Mouse (Mus musculus): ENCODE measurements around the gene Lrrk1. TPM values are rescaled to one million over a fixed set of nuclear protein-coding genes. Genes with fewer than 3 reads are reported as not detected.

Lrrk1 gene
- polyA plus RNA-seq, 1 experiment from 2014 or later: 6.4 TPM

- WGBS: 58% methylated on average over 11 of the region's 11 CpGs
- Histone ChIP-seq H3K27ac (replicated peaks in 1 of 2; ENCODE audit: control insufficient read depth in 1 of 2, insufficient read depth in 1 of 2, low read depth in 2 of 2, low read length in 2 of 2) (no peak overlapping the region), H3K36me3 (ENCODE audit: control insufficient read depth, insufficient read depth, low read length) (no peaks in the 10 kb centered on the region), H3K4me1 (ENCODE audit: control insufficient read depth in 2 of 2, insufficient read depth in 2 of 2, low read length in 2 of 2) (no peaks in the 10 kb centered on the region), H3K9ac (ENCODE audit: low read length) (no peak overlapping the region), H3K4me2 (ENCODE audit: low read length) (no peak overlapping the region), H3K27me3 (ENCODE audit: control insufficient read depth, insufficient read depth, low read length) (no peaks in the 10 kb centered on the region), H3K4me3 (ENCODE audit: control insufficient read depth in 1 of 2, insufficient read depth in 1 of 2, low read depth in 1 of 2, low read length in 2 of 2) (no peak overlapping the region), H3K9me3 (ENCODE audit: control insufficient read depth, low read length) (no peaks in the 10 kb centered on the region)
- no peak for ATAC-seq (ENCODE audit: insufficient number of reproducible peaks, insufficient read depth, low FRiP score, low read depth)
Observed at GRCm38 (mm10) chr7:66349670-66350069, 38.5 kb downstream of the Lrrk1 start.

DNA sequence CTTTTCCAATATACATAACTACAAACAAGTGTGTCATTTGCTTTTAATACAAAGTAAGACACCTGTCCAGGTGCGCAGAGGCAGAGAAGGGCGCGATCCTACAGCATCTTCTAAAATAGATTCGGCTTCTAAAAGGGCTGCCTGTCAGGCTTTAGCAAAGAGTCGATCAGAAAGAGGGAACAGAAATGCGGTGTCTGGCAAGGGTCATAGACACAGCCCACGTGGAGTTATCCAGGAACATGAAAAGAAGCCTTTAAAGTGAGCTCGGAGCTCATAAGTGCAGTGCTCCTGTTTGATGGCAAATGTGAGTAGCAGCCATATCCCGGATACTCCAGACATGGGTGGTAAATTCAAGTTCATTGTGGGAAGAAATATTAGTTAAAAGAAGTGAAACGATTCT lies 39.6 kb downstream of the Lrrk1 start:
- no peak for ATAC-seq (ENCODE audit: insufficient number of reproducible peaks, insufficient read depth, low FRiP score, low read depth)
- Histone ChIP-seq H3K27me3 (ENCODE audit: control insufficient read depth, insufficient read depth, low read length) (no peaks in the 10 kb centered on the region), H3K4me1 (ENCODE audit: control insufficient read depth in 2 of 2, insufficient read depth in 2 of 2, low read length in 2 of 2) (no peaks in the 10 kb centered on the region), H3K9me3 (ENCODE audit: control insufficient read depth, low read length) (no peaks in the 10 kb centered on the region), H3K36me3 (ENCODE audit: control insufficient read depth, insufficient read depth, low read length) (no peaks in the 10 kb centered on the region), H3K9ac (ENCODE audit: low read length) (no peak overlapping the region), H3K4me3 (ENCODE audit: control insufficient read depth in 1 of 2, insufficient read depth in 1 of 2, low read depth in 1 of 2, low read length in 2 of 2) (no peak overlapping the region), H3K4me2 (ENCODE audit: low read length) (no peak overlapping the region), H3K27ac (replicated peaks in 1 of 2; ENCODE audit: control insufficient read depth in 1 of 2, insufficient read depth in 1 of 2, low read depth in 2 of 2, low read length in 2 of 2) (no peak overlapping the region)
- WGBS: 82% methylated on average over 10 of the region's 10 CpGs

- Histone ChIP-seq H3K9ac (ENCODE audit: low read length) (no peak overlapping the region), H3K4me2 (ENCODE audit: low read length) (no peak overlapping the region), H3K4me3 (ENCODE audit: control insufficient read depth in 1 of 2, insufficient read depth in 1 of 2, low read depth in 1 of 2, low read length in 2 of 2) (no peak overlapping the region), H3K4me1 (ENCODE audit: control insufficient read depth in 2 of 2, insufficient read depth in 2 of 2, low read length in 2 of 2) (no peaks in the 10 kb centered on the region), H3K9me3 (ENCODE audit: control insufficient read depth, low read length) (no peaks in the 10 kb centered on the region), H3K27me3 (ENCODE audit: control insufficient read depth, insufficient read depth, low read length) (no peaks in the 10 kb centered on the region), H3K36me3 (ENCODE audit: control insufficient read depth, insufficient read depth, low read length) (no peaks in the 10 kb centered on the region), H3K27ac (replicated peaks in 1 of 2; ENCODE audit: control insufficient read depth in 1 of 2, insufficient read depth in 1 of 2, low read depth in 2 of 2, low read length in 2 of 2) (no peak overlapping the region)
- ATAC-seq (ENCODE audit: insufficient number of reproducible peaks, insufficient read depth, low FRiP score, low read depth): no peak
- WGBS: 64% methylated on average over 9 of the region's 9 CpGs
Observed at GRCm38 (mm10) chr7:66346959-66347663, 41.0 kb downstream of the Lrrk1 start.

GRCm38 (mm10) chr7:66343307-66343706 lies 44.8 kb downstream of the Lrrk1 start:
- 71% methylated on average over 5 of the region's 5 CpGs for WGBS
- Histone ChIP-seq H3K9me3 (ENCODE audit: control insufficient read depth, low read length) (no peaks in the 10 kb centered on the region), H3K9ac (ENCODE audit: low read length) (no peak overlapping the region), H3K4me3 (ENCODE audit: control insufficient read depth in 1 of 2, insufficient read depth in 1 of 2, low read depth in 1 of 2, low read length in 2 of 2) (no peak overlapping the region), H3K27me3 (ENCODE audit: control insufficient read depth, insufficient read depth, low read length) (no peaks in the 10 kb centered on the region), H3K36me3 (ENCODE audit: control insufficient read depth, insufficient read depth, low read length) (no peaks in the 10 kb centered on the region), H3K4me1 (ENCODE audit: control insufficient read depth in 2 of 2, insufficient read depth in 2 of 2, low read length in 2 of 2) (peaks cover 7 to 12% of the 10 kb centered on the region in 2 experiments; a peak in 3 of 4 replicates), H3K4me2 (ENCODE audit: low read length) (no peak overlapping the region), H3K27ac (replicated peaks in 1 of 2; ENCODE audit: control insufficient read depth in 1 of 2, insufficient read depth in 1 of 2, low read depth in 2 of 2, low read length in 2 of 2) (no peak overlapping the region)
- no peak for ATAC-seq (ENCODE audit: insufficient number of reproducible peaks, insufficient read depth, low FRiP score, low read depth)

DNA sequence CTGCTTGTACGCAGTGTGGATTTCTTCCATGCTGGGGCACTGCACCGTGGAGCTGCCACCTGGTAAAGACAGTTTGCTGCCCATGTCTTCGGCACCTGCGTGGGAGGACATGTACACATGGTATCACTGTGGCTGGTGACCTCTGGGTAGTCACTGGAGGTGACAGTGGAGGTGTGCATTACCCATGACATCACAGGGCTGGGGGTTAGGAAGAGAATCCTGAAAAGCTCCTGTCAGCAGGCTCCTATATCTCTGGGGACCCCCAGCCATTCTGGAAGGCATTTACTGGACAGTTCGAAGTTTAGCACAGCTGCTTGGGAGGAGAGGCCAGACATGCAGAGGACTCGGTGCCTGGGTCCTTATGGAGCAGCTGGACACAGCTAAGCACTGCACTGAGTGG lies 45.3 kb downstream of the Lrrk1 start:
- no peaks in the 10 kb centered on the region for H3K27me3 ChIP-seq (ENCODE audit: control insufficient read depth, insufficient read depth, low read length)
- H3K9me3 ChIP-seq (ENCODE audit: control insufficient read depth, low read length): no peaks in the 10 kb centered on the region
- peaks cover 7 to 12% of the 10 kb centered on the region in 2 experiments; a peak in 3 of 4 replicates for H3K4me1 ChIP-seq (ENCODE audit: control insufficient read depth in 2 of 2, insufficient read depth in 2 of 2, low read length in 2 of 2)
- no peak for ATAC-seq (ENCODE audit: insufficient number of reproducible peaks, insufficient read depth, low FRiP score, low read depth)
- H3K9ac ChIP-seq (ENCODE audit: low read length): no peak overlapping the region
- no peak overlapping the region for H3K4me3 ChIP-seq (ENCODE audit: control insufficient read depth in 1 of 2, insufficient read depth in 1 of 2, low read depth in 1 of 2, low read length in 2 of 2)
- 73% methylated on average over 6 of the region's 6 CpGs for WGBS
- H3K27ac ChIP-seq (replicated peaks in 1 of 2; ENCODE audit: control insufficient read depth in 1 of 2, insufficient read depth in 1 of 2, low read depth in 2 of 2, low read length in 2 of 2): no peak overlapping the region
- no peaks in the 10 kb centered on the region for H3K36me3 ChIP-seq (ENCODE audit: control insufficient read depth, insufficient read depth, low read length)
- no peak overlapping the region for H3K4me2 ChIP-seq (ENCODE audit: low read length)

DNA sequence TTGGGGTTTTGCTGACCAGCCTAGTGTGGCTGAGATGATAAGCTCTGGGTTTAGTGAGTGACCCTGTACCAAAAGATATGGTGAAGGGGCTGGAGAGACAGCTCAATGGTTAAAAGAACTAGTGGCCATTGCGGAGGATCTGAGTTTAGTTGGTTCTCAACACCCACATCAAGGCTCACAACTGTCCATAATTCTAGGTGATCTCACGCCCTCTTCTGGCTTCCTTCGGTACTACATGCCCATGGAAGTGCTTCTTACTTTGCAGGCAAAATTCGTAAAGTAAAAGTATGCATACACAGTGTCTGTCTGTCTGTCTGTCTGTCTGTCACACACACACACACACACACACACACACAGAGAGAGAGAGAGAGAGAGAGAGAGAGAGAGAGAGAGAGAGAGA lies 45.8 kb downstream of the Lrrk1 start:
- Histone ChIP-seq H3K27ac (replicated peaks in 1 of 2; ENCODE audit: control insufficient read depth in 1 of 2, insufficient read depth in 1 of 2, low read depth in 2 of 2, low read length in 2 of 2) (no peak overlapping the region), H3K4me3 (ENCODE audit: control insufficient read depth in 1 of 2, insufficient read depth in 1 of 2, low read depth in 1 of 2, low read length in 2 of 2) (no peak overlapping the region), H3K4me2 (ENCODE audit: low read length) (no peak overlapping the region), H3K36me3 (ENCODE audit: control insufficient read depth, insufficient read depth, low read length) (no peaks in the 10 kb centered on the region), H3K9ac (ENCODE audit: low read length) (no peak overlapping the region), H3K4me1 (ENCODE audit: control insufficient read depth in 2 of 2, insufficient read depth in 2 of 2, low read length in 2 of 2) (peaks cover 7 to 12% of the 10 kb centered on the region in 2 experiments; a peak in 3 of 4 replicates), H3K27me3 (ENCODE audit: control insufficient read depth, insufficient read depth, low read length) (no peaks in the 10 kb centered on the region), H3K9me3 (ENCODE audit: control insufficient read depth, low read length) (no peaks in the 10 kb centered on the region)
- 41% methylated on average over 4 of the region's 4 CpGs for WGBS
- no peak for ATAC-seq (ENCODE audit: insufficient number of reproducible peaks, insufficient read depth, low FRiP score, low read depth)

- Histone ChIP-seq H3K4me2 (ENCODE audit: low read length) (peak overlapping the region; percentile 30), H3K4me3 (ENCODE audit: control insufficient read depth in 1 of 2, insufficient read depth in 1 of 2, low read depth in 1 of 2, low read length in 2 of 2) (no peak overlapping the region), H3K9ac (ENCODE audit: low read length) (no peak overlapping the region; the same call in 1 of the 2 replicates), H3K27ac (replicated peaks in 1 of 2; ENCODE audit: control insufficient read depth in 1 of 2, insufficient read depth in 1 of 2, low read depth in 2 of 2, low read length in 2 of 2) (peak overlapping the region; percentile 15 to 49; a peak in 3 of 4 replicates), H3K9me3 (ENCODE audit: control insufficient read depth, low read length) (no peaks in the 10 kb centered on the region), H3K4me1 (ENCODE audit: control insufficient read depth in 2 of 2, insufficient read depth in 2 of 2, low read length in 2 of 2) (peaks cover 7 to 12% of the 10 kb centered on the region in 2 experiments; a peak in 3 of 4 replicates), H3K27me3 (ENCODE audit: control insufficient read depth, insufficient read depth, low read length) (no peaks in the 10 kb centered on the region), H3K36me3 (ENCODE audit: control insufficient read depth, insufficient read depth, low read length) (no peaks in the 10 kb centered on the region)
- no peak for ATAC-seq (ENCODE audit: insufficient number of reproducible peaks, insufficient read depth, low FRiP score, low read depth)
- 36% methylated on average over 3 of the region's 3 CpGs for WGBS
Observed at GRCm38 (mm10) chr7:66340044-66340443, 48.1 kb downstream of the Lrrk1 start.

GRCm38 (mm10) chr7:66339625-66340024 lies 48.5 kb downstream of the Lrrk1 start:
- Histone ChIP-seq H3K27ac (replicated peaks in 1 of 2; ENCODE audit: control insufficient read depth in 1 of 2, insufficient read depth in 1 of 2, low read depth in 2 of 2, low read length in 2 of 2) (peak overlapping the region in 1 of 2 experiments; percentile 49; a peak in 2 of 4 replicates), H3K4me1 (ENCODE audit: control insufficient read depth in 2 of 2, insufficient read depth in 2 of 2, low read length in 2 of 2) (peaks cover 7 to 12% of the 10 kb centered on the region in 2 experiments; a peak in 3 of 4 replicates), H3K4me2 (ENCODE audit: low read length) (peak overlapping the region; percentile 30), H3K27me3 (ENCODE audit: control insufficient read depth, insufficient read depth, low read length) (no peaks in the 10 kb centered on the region), H3K36me3 (ENCODE audit: control insufficient read depth, insufficient read depth, low read length) (no peaks in the 10 kb centered on the region), H3K9ac (ENCODE audit: low read length) (no peak overlapping the region), H3K9me3 (ENCODE audit: control insufficient read depth, low read length) (no peaks in the 10 kb centered on the region), H3K4me3 (ENCODE audit: control insufficient read depth in 1 of 2, insufficient read depth in 1 of 2, low read depth in 1 of 2, low read length in 2 of 2) (no peak overlapping the region)
- 10% methylated on average over 5 of the region's 5 CpGs for WGBS
- no peak for ATAC-seq (ENCODE audit: insufficient number of reproducible peaks, insufficient read depth, low FRiP score, low read depth)

Data from heart, embryonic 14.5 days (tissue).